In genomic region chr6:134365952-134366351, GRCm38 (mm10) we compare ENCODE assay signal across 15 mouse cellular contexts. TPM values are rescaled to one million over a fixed set of nuclear protein-coding genes. Genes with fewer than 3 reads are reported as not detected.
A peak's percentile ranks its signal among the peaks of the same experiment; 100 is the strongest.
DNase-seq lines count a peak whose midpoint lies in the region; ATAC-seq and TF ChIP-seq lines count a peak whose summit lies in the region.
"Had no signal": no experiment of that assay in that cellular context is flagged by ENCODE, and none has a peak within 500 bp of the region (broad histone marks: within the 10 kb centered on the region; RNA-seq: fewer than 3 reads in every experiment).

No protein-coding gene starts in this region.

- no peak overlapping the region for H3K9ac ChIP-seq in kidney, postnatal 0 days (ENCODE audit: low read depth, low read length)
- no peak overlapping the region for H3K9ac ChIP-seq in CH12.LX (ENCODE audit: insufficient read depth, low read depth)
- H3K9ac ChIP-seq: neural tube, embryonic 13.5 days had no signal

- no peak for ATAC-seq in kidney, postnatal 0 days (replicated peaks; ENCODE audit: low FRiP score, low read depth)
- ATAC-seq: hindbrain, embryonic 16.5 days had no signal

- H3K27me3 ChIP-seq in kidney, postnatal 0 days (ENCODE audit: insufficient read depth, low read length), result no peaks in the 10 kb centered on the region
- H3K27me3 ChIP-seq in CH12.LX (replicated peaks), result peaks cover 2% of the 10 kb centered on the region
- peaks cover 7% of the 10 kb centered on the region for H3K27me3 ChIP-seq in megakaryocyte, embryonic 14.5 days (replicated peaks)
- H3K27me3 ChIP-seq in thymus, adult 2 months (ENCODE audit: control insufficient read depth, insufficient read depth, low read length), result no peaks in the 10 kb centered on the region
- H3K27me3 ChIP-seq: neural tube, embryonic 13.5 days had no signal

- no peaks in the 10 kb centered on the region; the same call in 1 of the 2 replicates for H3K4me1 ChIP-seq in kidney, postnatal 0 days (replicated peaks; ENCODE audit: insufficient read depth, low read length)
- peaks cover 6 to 27% of the 10 kb centered on the region in 2 experiments for H3K4me1 ChIP-seq in CH12.LX (ENCODE audit: control insufficient read depth in 1 of 2, insufficient read depth in 2 of 2)
- H3K4me1 ChIP-seq in megakaryocyte, embryonic 14.5 days, result peaks cover 63% of the 10 kb centered on the region
- H3K4me1 ChIP-seq in thymus, adult 2 months (replicated peaks; ENCODE audit: control insufficient read depth, insufficient read depth, low read length), result peaks cover 46% of the 10 kb centered on the region
- H3K4me1 ChIP-seq: midbrain, embryonic 10.5 days had no signal

- H3K36me3 ChIP-seq in kidney, postnatal 0 days (ENCODE audit: insufficient read depth, low read length), result no peaks in the 10 kb centered on the region
- H3K36me3 ChIP-seq in CH12.LX (replicated peaks in 1 of 2; ENCODE audit: control insufficient read depth in 1 of 2, insufficient read depth in 1 of 2, low read length in 1 of 2), result no peaks in the 10 kb centered on the region
- H3K36me3 ChIP-seq in megakaryocyte, embryonic 14.5 days (replicated peaks; ENCODE audit: low read length), result no peaks in the 10 kb centered on the region
- H3K36me3 ChIP-seq in thymus, adult 2 months (ENCODE audit: control insufficient read depth, insufficient read depth, low read length), result no peaks in the 10 kb centered on the region
- H3K36me3 ChIP-seq: forebrain, embryonic 10.5 days; midbrain, embryonic 10.5 days; neural tube, embryonic 13.5 days had no signal

- dilution Hi-C loops in CH12.LX (cut with MboI; ENCODE audit: extremely low pct_ligation_motif_present, extremely low pct_unique_long_range_greater_than_20kb, low sequenced_read_pairs), result no loop called here

- intact Hi-C loops in left cerebral cortex, adult 2 months (cut with DNase I), result no loop called here

- in situ Hi-C loops in CH12.LX (cut with MboI; ENCODE audit: low pct_ligation_motif_present, low pct_unique_long_range_greater_than_20kb, low sequenced_read_pairs), result no loop called here

- no peaks in the 10 kb centered on the region for H3K79me2 ChIP-seq in CH12.LX (replicated peaks; ENCODE audit: control insufficient read depth, extremely low read depth, insufficient read depth, poor library complexity, severe bottlenecking)

- peak; percentile 49; the same call in 1 of the 2 replicates for TF ChIP-seq CTCF in kidney, postnatal 0 days (IDR thresholded peaks at IDR 0.05; ENCODE audit: low read depth)
- peak in 1 of 2 experiments; percentile 44; a peak in 2 of 4 replicates for TF ChIP-seq CTCF in CH12.LX (conservative IDR thresholded peaks at IDR 0.05 in 1 of 2, IDR thresholded peaks at IDR 0.05 in 1 of 2; ENCODE audit: low read depth in 2 of 2, low read length in 2 of 2)
- no peak; the same call in 1 of the 2 replicates for TF ChIP-seq CTCF in left cerebral cortex, adult 2 months (IDR thresholded peaks at IDR 0.05)
- no peak for TF ChIP-seq CTCF in thymus, adult 2 months (IDR thresholded peaks at IDR 0.05; ENCODE audit: borderline replicate concordance, control insufficient read depth, extremely low read depth, insufficient read depth, low read length, poor library complexity)

- H3K9me3 ChIP-seq in kidney, postnatal 0 days (replicated peaks; ENCODE audit: low read length), result no peaks in the 10 kb centered on the region
- no peaks in the 10 kb centered on the region for H3K9me3 ChIP-seq in CH12.LX (replicated peaks; ENCODE audit: low read length)
- no peaks in the 10 kb centered on the region for H3K9me3 ChIP-seq in megakaryocyte, embryonic 14.5 days
- H3K9me3 ChIP-seq: forebrain, embryonic 10.5 days; midbrain, embryonic 10.5 days; neural tube, embryonic 13.5 days had no signal

- WGBS in kidney, postnatal 0 days, result 60% methylated on average over 4 of the region's 4 CpGs
- WGBS in thymus, adult 2 months, result 9% methylated on average over 4 of the region's 4 CpGs

- TF ChIP-seq RAD21 in CH12.LX (IDR thresholded peaks at IDR 0.05; ENCODE audit: low read depth, low read length), result peak; percentile 43

- DNase-seq in adrenal gland, postnatal 14 days, result peak; percentile 53
- DNase-seq in adrenal gland, postnatal 4 days (ENCODE audit: low spot score in 2 of 2), result no peak
- no peak for DNase-seq in kidney, postnatal 0 days (ENCODE audit: low spot score)
- DNase-seq in kidney, adult 11 months, result no peak
- peak; percentile 19 for DNase-seq in CH12.LX (ENCODE audit: extremely low read depth)
- DNase-seq in left cerebral cortex, adult 2 months (ENCODE audit: extremely low spot score in 1 of 2, low spot score in 2 of 2), result no peak
- DNase-seq in thymus, adult 2 months, result no peak
- DNase-seq: embryo, embryonic 11 days had no signal

- TF ChIP-seq POLR2A in CH12.LX (IDR thresholded peaks at IDR 0.05; ENCODE audit: low read depth, low read length), result no peak
- no peak for TF ChIP-seq POLR2A in thymus, adult 2 months (IDR thresholded peaks at IDR 0.05; ENCODE audit: control insufficient read depth, extremely low read depth, insufficient read depth, low read length, poor library complexity)

- no peak for TF ChIP-seq EP300 in CH12.LX (IDR thresholded peaks at IDR 0.05; ENCODE audit: low read length)

- H3K4me2 ChIP-seq in kidney, postnatal 0 days (ENCODE audit: low read length), result no peak overlapping the region
- H3K4me2 ChIP-seq in CH12.LX (ENCODE audit: insufficient read depth, low read depth, poor library complexity, severe bottlenecking), result no peak overlapping the region
- H3K4me2 ChIP-seq: neural tube, embryonic 13.5 days had no signal

- H3K27ac ChIP-seq in kidney, postnatal 0 days, result no peak overlapping the region
- no peak overlapping the region for H3K27ac ChIP-seq in CH12.LX (ENCODE audit: insufficient read depth, low read depth)
- H3K27ac ChIP-seq in left cerebral cortex, adult 2 months, result no peak overlapping the region
- no peak overlapping the region for H3K27ac ChIP-seq in thymus, adult 2 months (ENCODE audit: control insufficient read depth, insufficient read depth, low read length)
- H3K27ac ChIP-seq: forebrain, embryonic 10.5 days; midbrain, embryonic 10.5 days; neural tube, embryonic 13.5 days had no signal

- H3K4me3 ChIP-seq in kidney, postnatal 0 days (replicated peaks; ENCODE audit: low read depth, low read length), result no peak overlapping the region
- no peak overlapping the region for H3K4me3 ChIP-seq in CH12.LX (replicated peaks in 1 of 3; ENCODE audit: low read depth in 2 of 3, low read length in 2 of 3, poor library complexity in 1 of 3)
- peak overlapping the region; percentile 87 for H3K4me3 ChIP-seq in megakaryocyte, embryonic 14.5 days (replicated peaks)
- no peak overlapping the region for H3K4me3 ChIP-seq in left cerebral cortex, adult 2 months
- H3K4me3 ChIP-seq in thymus, adult 2 months (ENCODE audit: control insufficient read depth, insufficient read depth, low read length), result no peak overlapping the region
- H3K4me3 ChIP-seq: forebrain, embryonic 10.5 days; midbrain, embryonic 10.5 days; neural tube, embryonic 13.5 days had no signal

TF ChIP-seq in CH12.LX, 34 proteins besides CTCF, POLR2A, EP300 and RAD21:
- TF ChIP-seq MAX (IDR thresholded peaks at IDR 0.05; ENCODE audit: low read length) (0 out of 2 replicates have a peak, but pooled peaks have one; percentile 27), MXI1 (IDR thresholded peaks at IDR 0.05; ENCODE audit: low read depth, low read length) (peak; percentile 26; the same call in 1 of the 2 replicates), SMC3 (IDR thresholded peaks at IDR 0.05; ENCODE audit: low read depth, low read length) (peak; percentile 43), MYC (IDR thresholded peaks at IDR 0.05; ENCODE audit: low read depth, low read length) (0 out of 2 replicates have a peak, but pooled peaks have one; percentile 24), MEF2A (IDR thresholded peaks at IDR 0.05; ENCODE audit: borderline replicate concordance, low read depth, low read length) (no peak)
TF ChIP-seq in CH12.LX: peak in this region for 4.

RNA-seq across cellular contexts. Expression of gene Bcl2l14, which starts 30.2 kb away (rescaled TPM):
- total RNA-seq in adrenal gland, postnatal 14 days (2021), result 0.15 and 0.23 TPM in 2 replicates
- total RNA-seq in adrenal gland, postnatal 4 days (2021), result under 1 TPM in 1 of 2 experiments, not detected in 1; 0.36 TPM
- polyA plus RNA-seq in kidney, postnatal 0 days (2015; fragmentation: Nextera tagmentation; extraction: Ambion mirVana), result 9.3 and 10.2 TPM in 2 replicates
- total RNA-seq in CH12.LX (2012; rRNA removed) (0.71 and 0.93 TPM in 2 replicates), CH12.LX (2014; rRNA removed) (3.0 and 3.1 TPM in 2 replicates)
- polyA plus RNA-seq in CH12.LX (2012; ENCODE audit: insufficient read length, low read depth), result 3.5 and 4.4 TPM in 2 replicates
- not detected in 2 replicates for polyA plus RNA-seq in megakaryocyte, embryonic 14.5 days (2012; ENCODE audit: insufficient read depth, low replicate concordance)
- not detected for total RNA-seq in left cerebral cortex, adult 2 months (2021)
- 2.0 and 2.1 TPM in 2 replicates for polyA plus RNA-seq in thymus, adult 2 months (2012; rRNA removed)
- total RNA-seq: gastrocnemius, postnatal 25 days had no signal
- polyA plus RNA-seq: C2C12; neural tube, embryonic 13.5 days had no signal

Comparison
In these comparisons a context has a peak if more than half of its experiments do, and no peak if none do; other contexts are left out.
1. DNase-seq: peak in adrenal gland, postnatal 14 days (single experiment) and CH12.LX (single experiment); none in adrenal gland, postnatal 4 days (0 of 2), kidney, postnatal 0 days (single experiment), kidney, adult 11 months (single experiment), left cerebral cortex, adult 2 months (0 of 2) and thymus, adult 2 months (single experiment).